Mouse (Mus musculus) ES-E14 (cell line): Measurements from ENCODE around the gene Dcdc2a.

Source experiments
- HCFC1 ChIP-seq: IDR thresholded peaks from 2 replicates; pipeline ENCODE4 v1.6.1; 2012; ENCODE audit warnings: low read length, inconsistent platforms, borderline replicate concordance; ENCODE audit not compliant: insufficient read depth
- ZC3H11A ChIP-seq: IDR thresholded peaks from 2 replicates; pipeline ENCODE4 v1.6.1; 2012; ENCODE audit warnings: low read depth, mild to moderate bottlenecking, inconsistent platforms, low read length, borderline replicate concordance

- TF ChIP-seq ZC3H11A, result no peak
- no peak for TF ChIP-seq HCFC1
Observed at GRCm38 (mm10) chr13:25067183-25067582, 11.4 kb downstream of the Dcdc2a start.
